Mouse (Mus musculus) liver, adult 2 months (tissue): ENCODE data around the gene Xpnpep1. TPM values are rescaled to one million over a fixed set of nuclear protein-coding genes. Genes with fewer than 3 reads are reported as not detected.

Source experiments
- DNase-seq: peaks from one replicate; pipeline ENCODE4 v3.0.0-alpha.2; 2011; ENCODE audit warnings: low read depth, low spot score; ENCODE audit errors: extremely low read depth
- H3K27ac ChIP-seq: fragments of 200-500 bp; replicated peaks from 2 replicates; pipeline ENCODE4 v1.5.1; 2012; ENCODE audit warnings: low read depth, mild to moderate bottlenecking, control low read depth, inconsistent platforms, low read length; ENCODE audit not compliant: insufficient read depth
- H3K27me3 ChIP-seq: fragments of 200-500 bp; 2 replicates; pipeline ENCODE4 v1.6.1; 2012; ENCODE audit warnings: mild to moderate bottlenecking, moderate library complexity, low read length, inconsistent platforms; ENCODE audit not compliant: control insufficient read depth, insufficient read depth
- H3K36me3 ChIP-seq: fragments of 200-500 bp; 2 replicates; pipeline ENCODE4 v1.6.1; 2012; ENCODE audit warnings: low read length, inconsistent platforms; ENCODE audit not compliant: control insufficient read depth, insufficient read depth
- H3K4me1 ChIP-seq: fragments of 200-500 bp; 2 replicates; pipeline ENCODE4 v1.6.1; 2011; ENCODE audit warnings: low read length; ENCODE audit not compliant: control insufficient read depth, insufficient read depth
- H3K4me3 ChIP-seq: fragments of 200-500 bp; 2 replicates; pipeline ENCODE4 v1.5.1; 2011; ENCODE audit warnings: low read depth, mild to moderate bottlenecking, control low read depth, low read length, moderate library complexity; ENCODE audit not compliant: insufficient read depth
- H3K79me2 ChIP-seq: fragments of 200-500 bp; 2 replicates; pipeline ENCODE4 v1.6.1; 2012; ENCODE audit warnings: inconsistent platforms, mild to moderate bottlenecking, low read length, moderate library complexity; ENCODE audit not compliant: control insufficient read depth, insufficient read depth
- H3K9ac ChIP-seq: fragments of 200-500 bp; 2 replicates; pipeline ENCODE4 v1.6.1; 2012; ENCODE audit warnings: low read depth, mild to moderate bottlenecking, control low read depth, inconsistent platforms, low read length
- CTCF ChIP-seq: fragments of 200-500 bp; IDR thresholded peaks from 2 replicates; pipeline ENCODE4 v1.5.1; 2011; ENCODE audit warnings: low read depth, low read length, control low read depth
- POLR2A ChIP-seq: fragments of 200-500 bp; IDR thresholded peaks from 2 replicates; pipeline ENCODE4 v1.6.1; 2011; ENCODE audit warnings: low read length, control low read depth; ENCODE audit not compliant: insufficient read depth; ENCODE audit errors: extremely low read depth
- whole genome bisulfite sequencing: fragments of 180-500 bp; shearing (Covaris S2); methylation state at CpG from one replicate; pipeline ENCODE4 v1.1.7; 2018; 5-methylcytosine and 5-hydroxymethylcytosine counted together
- polyA plus RNA-seq: library from polyadenylated mRNA; depleted of rRNA; stranded (reverse); fragments of >200 nt; gene quantifications from 2 replicates; pipeline ENCODE4 v1.2.3, GENCODE M21; 2012
- total RNA-seq: library from RNA; depleted of rRNA; stranded (reverse); fragments of >200 nt; gene quantifications from 2 replicates; pipeline ENCODE4 v1.2.3, GENCODE M21; 2014

Gene Xpnpep1
- total and polyA plus RNA-seq, 2 experiments, result 37.1 to 38.3 TPM

- Histone ChIP-seq H3K9ac (no peak overlapping the region), H3K4me3 (no peak overlapping the region), H3K36me3 (no peaks in the 10 kb centered on the region), H3K27me3 (no peaks in the 10 kb centered on the region; the same call in 1 of the 2 replicates), H3K79me2 (no peaks in the 10 kb centered on the region), H3K27ac (no peak overlapping the region), H3K4me1 (no peaks in the 10 kb centered on the region)
- no peak for DNase-seq
- WGBS, result 95% methylated on average over 16 of the region's 16 CpGs
- TF ChIP-seq POLR2A (no peak), CTCF (no peak)
These were observed 13.3 kb upstream of the Xpnpep1 start for GRCm38 (mm10) chr19:53053355-53053754.

- Histone ChIP-seq H3K27me3 (no peaks in the 10 kb centered on the region), H3K9ac (no peak overlapping the region), H3K4me1 (no peaks in the 10 kb centered on the region), H3K79me2 (no peaks in the 10 kb centered on the region), H3K27ac (no peak overlapping the region), H3K4me3 (no peak overlapping the region), H3K36me3 (no peaks in the 10 kb centered on the region)
- TF ChIP-seq POLR2A (no peak), CTCF (no peak)
- peak; percentile 17 for DNase-seq
- 25% methylated on average over 19 of the region's 19 CpGs for WGBS
These were observed 12.1 kb upstream of the Xpnpep1 start for GRCm38 (mm10) chr19:53052031-53052670.

DNA sequence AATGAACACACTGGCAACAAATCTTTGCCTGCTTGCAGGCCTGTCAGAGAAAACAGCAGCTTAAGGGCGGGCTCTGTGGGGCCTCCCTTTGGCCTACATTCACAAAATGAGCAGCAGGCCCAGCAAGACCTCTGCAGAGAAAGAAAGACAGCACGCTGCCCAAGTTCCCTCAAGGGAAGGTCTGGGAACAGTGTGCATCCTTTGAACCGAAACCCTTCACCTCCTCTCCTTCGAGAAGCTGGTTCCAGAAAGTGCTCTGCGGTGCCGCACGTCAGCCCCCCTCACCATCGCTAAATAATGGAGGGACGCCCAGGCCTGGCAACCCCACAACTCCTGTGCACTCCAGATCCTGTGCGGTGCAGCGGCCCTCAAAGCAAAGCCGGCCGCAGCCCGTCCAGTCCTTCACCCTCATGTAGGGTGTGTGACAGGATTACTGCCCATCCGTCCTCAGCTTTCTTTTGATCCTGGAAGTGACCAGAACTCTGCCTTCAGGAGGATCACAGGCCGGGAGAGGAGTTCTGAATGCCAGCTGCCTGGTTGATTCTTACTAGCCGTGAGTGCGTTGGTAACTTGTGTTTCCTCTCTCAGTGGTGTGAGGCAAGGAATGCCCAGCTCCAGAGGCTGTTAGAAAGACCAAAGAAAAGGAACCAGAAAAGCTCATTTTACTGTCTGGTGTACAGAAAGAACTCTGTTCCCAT, 11.4 kb upstream of the Xpnpep1 start:
- no peak for DNase-seq

DNA sequence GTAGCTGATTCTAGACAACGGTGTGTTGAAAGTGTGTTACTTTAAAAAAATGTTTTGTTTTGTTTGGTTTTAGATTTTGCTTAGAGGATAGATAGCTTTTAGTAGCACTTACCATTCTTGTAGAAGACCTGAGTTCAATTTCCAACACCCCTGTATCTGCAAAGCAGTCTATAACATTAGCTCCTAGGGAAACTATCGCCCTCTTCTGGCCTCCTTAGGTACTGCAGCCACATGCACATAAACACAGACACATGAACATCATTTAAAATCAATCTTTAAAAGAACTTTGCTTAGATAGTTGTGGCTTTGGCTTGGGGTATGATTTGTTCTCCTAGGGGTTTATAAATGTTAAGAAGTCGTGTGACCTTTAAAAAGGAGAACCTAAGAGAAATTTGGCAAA, 10.1 kb upstream of the Xpnpep1 start:
- Histone ChIP-seq H3K79me2 (no peaks in the 10 kb centered on the region), H3K4me1 (no peaks in the 10 kb centered on the region), H3K27me3 (no peaks in the 10 kb centered on the region), H3K36me3 (no peaks in the 10 kb centered on the region), H3K27ac (no peak overlapping the region), H3K9ac (no peak overlapping the region), H3K4me3 (no peak overlapping the region)
- TF ChIP-seq POLR2A (no peak), CTCF (peak; percentile 10; the same call in 1 of the 2 replicates)
- DNase-seq, result no peak
- WGBS, result 84% methylated on average over 3 of the region's 3 CpGs

More for the DNA sequence above, 11.4 kb upstream of the Xpnpep1 start:
- 96% methylated on average over 18 of the region's 18 CpGs for WGBS
- H3K4me1 ChIP-seq, result no peaks in the 10 kb centered on the region
- H3K9ac ChIP-seq, result no peak overlapping the region
- TF ChIP-seq CTCF, result no peak
- no peak for TF ChIP-seq POLR2A
- no peak overlapping the region for H3K27ac ChIP-seq
- H3K27me3 ChIP-seq, result no peaks in the 10 kb centered on the region
- H3K36me3 ChIP-seq, result no peaks in the 10 kb centered on the region
- no peaks in the 10 kb centered on the region for H3K79me2 ChIP-seq
- no peak overlapping the region for H3K4me3 ChIP-seq

- Histone ChIP-seq H3K27me3 (no peaks in the 10 kb centered on the region), H3K27ac (no peak overlapping the region), H3K36me3 (no peaks in the 10 kb centered on the region), H3K4me1 (no peaks in the 10 kb centered on the region), H3K79me2 (no peaks in the 10 kb centered on the region), H3K4me3 (no peak overlapping the region), H3K9ac (no peak overlapping the region)
- DNase-seq, result peak; percentile 17
- TF ChIP-seq POLR2A, result no peak
- no peak for TF ChIP-seq CTCF
- 55% methylated on average over 5 of the region's 5 CpGs for WGBS
These were observed 7.2 kb upstream of the Xpnpep1 start for GRCm38 (mm10) chr19:53047208-53047607.

GRCm38 (mm10) chr19:53043423-53044125, 3.6 kb upstream of the Xpnpep1 start:
- WGBS, result 86% methylated on average over 13 of the region's 13 CpGs
- TF ChIP-seq POLR2A, result no peak
- no peak for TF ChIP-seq CTCF
- H3K27me3 ChIP-seq, result no peaks in the 10 kb centered on the region
- H3K27ac ChIP-seq, result no peak overlapping the region
- no peaks in the 10 kb centered on the region for H3K79me2 ChIP-seq
- H3K4me1 ChIP-seq, result no peaks in the 10 kb centered on the region
- DNase-seq, result no peak
- H3K36me3 ChIP-seq, result no peaks in the 10 kb centered on the region
- H3K9ac ChIP-seq, result no peak overlapping the region
- no peak overlapping the region for H3K4me3 ChIP-seq
